Mouse (Mus musculus): ENCODE measurements around the gene Sox18. TPM values are rescaled to one million over a fixed set of nuclear protein-coding genes. Genes with fewer than 3 reads are reported as not detected.

Sox18 gene
- polyA plus RNA-seq (2015; fragmentation: Illumina TruSeq; extraction: RNeasy Lipid Tissue Mini Kit (QIAGEN cat#74804); ENCODE audit: insufficient read depth, low read depth, low replicate concordance), result 31.8 TPM

GRCm38 (mm10) chr2:181671326-181671725 is at the start of gene Sox18:
Gene Sox18, minus strand, starts transcription at chr2:181671640.

GRCm38 (mm10) chr2:181714903-181715326 is 43.5 kb upstream of the Sox18 start, which contains the start of gene Oprl1:
Gene Oprl1, plus strand, starts transcription at chr2:181715016.

GRCm38 (mm10) chr2:181698241-181698640 is 26.8 kb upstream of the Sox18 start, which contains the start of gene Lkaaear1:
Gene Lkaaear1, minus strand, starts transcription at chr2:181698442.

GRCm38 (mm10) chr2:181693339-181694280 is 22.2 kb upstream of the Sox18 start, which contains the start of gene Rgs19:
Gene Rgs19, minus strand, starts transcription at chr2:181693977.

GRCm38 (mm10) chr2:181679951-181680715 is 8.7 kb upstream of the Sox18 start, which contains the start of gene Tcea2:
Gene Tcea2, plus strand, starts transcription at chr2:181680310.

GRCm38 (mm10) chr2:181656734-181657133 is 14.7 kb downstream of the Sox18 start, which contains the start of gene Gm29797:
Gene Gm29797, plus strand, starts transcription at chr2:181657034.

Other genes starting within 250 kb of the Sox18 start
- 5.8 TPM for gene Zbtb46, start 212.2 kb downstream of the Sox18 start, polyA plus RNA-seq (2015; fragmentation: Illumina TruSeq; extraction: RNeasy Lipid Tissue Mini Kit (QIAGEN cat#74804); ENCODE audit: insufficient read depth, low read depth, low replicate concordance)
- not detected for gene Abhd16b, start 178.4 kb downstream of the Sox18 start, polyA plus RNA-seq (2015; fragmentation: Illumina TruSeq; extraction: RNeasy Lipid Tissue Mini Kit (QIAGEN cat#74804); ENCODE audit: insufficient read depth, low read depth, low replicate concordance)
- gene Tpd52l2, start 174.5 kb downstream of the Sox18 start, polyA plus RNA-seq (2015; fragmentation: Illumina TruSeq; extraction: RNeasy Lipid Tissue Mini Kit (QIAGEN cat#74804); ENCODE audit: insufficient read depth, low read depth, low replicate concordance), result 18.3 TPM
- 9.5 TPM for gene Dnajc5, start 151.2 kb downstream of the Sox18 start, polyA plus RNA-seq (2015; fragmentation: Illumina TruSeq; extraction: RNeasy Lipid Tissue Mini Kit (QIAGEN cat#74804); ENCODE audit: insufficient read depth, low read depth, low replicate concordance)
- gene Uckl1, start 86.7 kb downstream of the Sox18 start, polyA plus RNA-seq (2015; fragmentation: Illumina TruSeq; extraction: RNeasy Lipid Tissue Mini Kit (QIAGEN cat#74804); ENCODE audit: insufficient read depth, low read depth, low replicate concordance), result 29.9 TPM
- gene Prpf6, start 79.8 kb downstream of the Sox18 start, polyA plus RNA-seq (2015; fragmentation: Illumina TruSeq; extraction: RNeasy Lipid Tissue Mini Kit (QIAGEN cat#74804); ENCODE audit: insufficient read depth, low read depth, low replicate concordance), result 10.1 TPM
- gene Zfp512b, start 78.8 kb downstream of the Sox18 start, polyA plus RNA-seq (2015; fragmentation: Illumina TruSeq; extraction: RNeasy Lipid Tissue Mini Kit (QIAGEN cat#74804); ENCODE audit: insufficient read depth, low read depth, low replicate concordance), result 8.9 TPM
- gene Samd10, start 72.4 kb downstream of the Sox18 start, polyA plus RNA-seq (2015; fragmentation: Illumina TruSeq; extraction: RNeasy Lipid Tissue Mini Kit (QIAGEN cat#74804); ENCODE audit: insufficient read depth, low read depth, low replicate concordance), result 6.7 TPM
- not detected for gene Gm29797, start 14.6 kb downstream of the Sox18 start, polyA plus RNA-seq (2015; fragmentation: Illumina TruSeq; extraction: RNeasy Lipid Tissue Mini Kit (QIAGEN cat#74804); ENCODE audit: insufficient read depth, low read depth, low replicate concordance)
- gene Tcea2, start 8.7 kb upstream of the Sox18 start, polyA plus RNA-seq (2015; fragmentation: Illumina TruSeq; extraction: RNeasy Lipid Tissue Mini Kit (QIAGEN cat#74804); ENCODE audit: insufficient read depth, low read depth, low replicate concordance), result 4.0 TPM
- 7.0 TPM for gene Rgs19, start 22.3 kb upstream of the Sox18 start, polyA plus RNA-seq (2015; fragmentation: Illumina TruSeq; extraction: RNeasy Lipid Tissue Mini Kit (QIAGEN cat#74804); ENCODE audit: insufficient read depth, low read depth, low replicate concordance)
- gene Lkaaear1, start 26.8 kb upstream of the Sox18 start, polyA plus RNA-seq (2015; fragmentation: Illumina TruSeq; extraction: RNeasy Lipid Tissue Mini Kit (QIAGEN cat#74804); ENCODE audit: insufficient read depth, low read depth, low replicate concordance), result not detected
- not detected for gene Oprl1, start 43.4 kb upstream of the Sox18 start, polyA plus RNA-seq (2015; fragmentation: Illumina TruSeq; extraction: RNeasy Lipid Tissue Mini Kit (QIAGEN cat#74804); ENCODE audit: insufficient read depth, low read depth, low replicate concordance)
- 2.8 TPM for gene Myt1, start 91.7 kb upstream of the Sox18 start, polyA plus RNA-seq (2015; fragmentation: Illumina TruSeq; extraction: RNeasy Lipid Tissue Mini Kit (QIAGEN cat#74804); ENCODE audit: insufficient read depth, low read depth, low replicate concordance)
- 7.1 TPM for gene Pcmtd2, start 166.2 kb upstream of the Sox18 start, polyA plus RNA-seq (2015; fragmentation: Illumina TruSeq; extraction: RNeasy Lipid Tissue Mini Kit (QIAGEN cat#74804); ENCODE audit: insufficient read depth, low read depth, low replicate concordance)
- gene Polr3k, start 192.7 kb upstream of the Sox18 start, polyA plus RNA-seq (2015; fragmentation: Illumina TruSeq; extraction: RNeasy Lipid Tissue Mini Kit (QIAGEN cat#74804); ENCODE audit: insufficient read depth, low read depth, low replicate concordance), result 12.5 TPM

All from pancreas, adult 10 weeks (tissue).